34 mouse cellular contexts compared by ENCODE assay signal in the genomic region with DNA sequence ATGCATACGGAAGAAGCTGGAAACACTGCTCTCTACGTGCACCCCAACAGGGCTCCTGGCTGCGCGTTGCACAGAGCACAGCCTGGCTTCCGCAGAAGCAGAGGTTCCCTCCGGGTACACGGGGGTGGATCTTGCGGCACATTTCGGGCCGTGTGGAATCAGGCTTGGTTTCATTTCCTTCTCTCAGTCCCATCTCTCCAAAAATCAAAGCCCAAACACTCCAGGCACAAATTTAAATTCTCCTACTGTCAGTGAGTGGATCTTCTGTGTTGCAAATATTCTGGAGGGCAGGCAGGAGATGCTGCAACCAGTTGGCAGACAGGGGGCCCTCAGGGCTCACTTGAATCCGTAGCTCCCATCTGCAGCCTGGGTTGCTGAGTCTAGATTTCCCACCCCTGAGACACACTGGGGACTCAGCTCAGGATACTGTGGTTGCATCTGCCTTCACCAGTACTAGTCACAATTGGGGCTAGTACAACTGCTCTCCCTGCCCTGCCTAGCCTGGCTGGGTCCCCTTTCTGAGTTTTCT. TPM values are rescaled to one million over a fixed set of nuclear protein-coding genes. Genes with fewer than 3 reads are reported as not detected.
DNase-seq lines count a peak whose midpoint lies in the region; ATAC-seq and TF ChIP-seq lines count a peak whose summit lies in the region.
"Had no signal": no experiment of that assay in that cellular context is flagged by ENCODE, and none has a peak within 500 bp of the region (broad histone marks: within the 10 kb centered on the region; RNA-seq: fewer than 3 reads in every experiment).

No protein-coding gene starts in this region.

- no peaks in the 10 kb centered on the region for H3K27me3 ChIP-seq in hindbrain, embryonic 16.5 days (replicated peaks; ENCODE audit: control insufficient read depth, insufficient read depth, low read length)
- H3K27me3 ChIP-seq in hindbrain, embryonic 13.5 days = peaks cover 4% of the 10 kb centered on the region; the same call in 1 of the 2 replicates

- 75% methylated on average over 11 of the region's 11 CpGs for WGBS in hindbrain, embryonic 16.5 days
- 80% methylated on average over 11 of the region's 11 CpGs for WGBS in hindbrain, embryonic 13.5 days

- intact Hi-C loops in left cerebral cortex, postnatal 25 days (cut with DNase I) = no loop called here
- intact Hi-C loops in left cerebral cortex, postnatal 4 days (cut with DNase I) = no loop called here

- H3K4me2 ChIP-seq in hindbrain, embryonic 16.5 days (ENCODE audit: low read length) = no peak overlapping the region
- H3K4me2 ChIP-seq in hindbrain, embryonic 13.5 days = no peak overlapping the region
- H3K4me2 ChIP-seq: embryonic facial prominence, embryonic 15.5 days; intestine, embryonic 15.5 days had no signal

- H3K9ac ChIP-seq in hindbrain, embryonic 16.5 days (ENCODE audit: low read depth, low read length) = 0 out of 2 replicates have a peak overlapping the region, but pooled peaks have one; percentile 17
- H3K9ac ChIP-seq in hindbrain, embryonic 13.5 days = no peak overlapping the region
- H3K9ac ChIP-seq: embryonic facial prominence, embryonic 15.5 days; intestine, embryonic 15.5 days; liver, embryonic 14.5 days had no signal

- peak; percentile 60 for TF ChIP-seq CTCF in layer of hippocampus, adult 2 months (conservative IDR thresholded peaks at IDR 0.05)

- no peak for ATAC-seq in hindbrain, embryonic 16.5 days
- ATAC-seq in hindbrain, embryonic 13.5 days (ENCODE audit: low FRiP score) = no peak
- ATAC-seq: CD4-positive, CD25-positive, alpha-beta regulatory T cell, adult 4 months; forebrain, embryonic 14.5 days; hindbrain, postnatal 0 days; intestine, embryonic 15.5 days had no signal

- no peak overlapping the region for H3K27ac ChIP-seq in hindbrain, embryonic 16.5 days (ENCODE audit: low read depth, low read length)
- no peak overlapping the region for H3K27ac ChIP-seq in hindbrain, embryonic 13.5 days
- peak overlapping the region; percentile 79 for H3K27ac ChIP-seq in layer of hippocampus, adult 2 months
- H3K27ac ChIP-seq: embryonic facial prominence, embryonic 10.5 days; embryonic facial prominence, embryonic 15.5 days; hindbrain, embryonic 10.5 days; hindbrain, postnatal 0 days; intestine, embryonic 15.5 days; kidney, postnatal 0 days; liver, embryonic 14.5 days; macrophage had no signal

- H3K4me3 ChIP-seq in hindbrain, embryonic 16.5 days (ENCODE audit: low read length) = no peak overlapping the region
- no peak overlapping the region for H3K4me3 ChIP-seq in hindbrain, embryonic 13.5 days
- no peak overlapping the region for H3K4me3 ChIP-seq in layer of hippocampus, adult 2 months
- H3K4me3 ChIP-seq: embryonic facial prominence, embryonic 10.5 days; embryonic facial prominence, embryonic 15.5 days; hindbrain, embryonic 10.5 days; intestine, embryonic 15.5 days had no signal

- DNase-seq in left cerebral cortex, postnatal 25 days (ENCODE audit: low spot score in 2 of 2) = peak; percentile 22 to 57
- no peak for DNase-seq in left cerebral cortex, postnatal 4 days
- DNase-seq in brain, adult 2 months (ENCODE audit: low read depth, low spot score) = peak; percentile 73
- DNase-seq in layer of hippocampus, adult 2 months (ENCODE audit: low spot score in 2 of 2) = peak; percentile 31 to 44
- no peak for DNase-seq in kidney, postnatal 14 days
- DNase-seq: adrenal gland, postnatal 14 days; cerebellum, adult 11-12 months; cerebellum, adult 9-11 months; gastrocnemius, postnatal 10 days; heart, postnatal 14 days; kidney, adult 8-10 months; liver; lung, adult 2 months; lung, postnatal 10 days; retina, postnatal 1 day; spleen, adult 18-20 months; thymus, adult 2 months; thymus, postnatal 36 days had no signal

- peaks cover 3% of the 10 kb centered on the region; the same call in 1 of the 2 replicates for H3K4me1 ChIP-seq in hindbrain, embryonic 16.5 days (ENCODE audit: control insufficient read depth, insufficient read depth, low read depth, low read length)
- peaks cover 31% of the 10 kb centered on the region for H3K4me1 ChIP-seq in hindbrain, embryonic 13.5 days (replicated peaks)
- H3K4me1 ChIP-seq: embryonic facial prominence, embryonic 10.5 days; embryonic facial prominence, embryonic 15.5 days; intestine, embryonic 15.5 days had no signal

- no peaks in the 10 kb centered on the region for H3K9me3 ChIP-seq in hindbrain, embryonic 16.5 days (ENCODE audit: control insufficient read depth, low read length)
- H3K9me3 ChIP-seq in hindbrain, embryonic 13.5 days = no peaks in the 10 kb centered on the region
- H3K9me3 ChIP-seq: embryonic facial prominence, embryonic 10.5 days; embryonic facial prominence, embryonic 15.5 days; hindbrain, embryonic 10.5 days; intestine, embryonic 15.5 days had no signal

- H3K36me3 ChIP-seq in hindbrain, embryonic 16.5 days (ENCODE audit: control insufficient read depth, insufficient read depth, low read length) = peaks cover 4% of the 10 kb centered on the region; the same call in 1 of the 2 replicates
- peaks cover 86% of the 10 kb centered on the region for H3K36me3 ChIP-seq in hindbrain, embryonic 13.5 days
- H3K36me3 ChIP-seq: embryonic facial prominence, embryonic 10.5 days; embryonic facial prominence, embryonic 15.5 days; intestine, embryonic 15.5 days had no signal

RNA-seq across cellular contexts. Expression of a gene that starts 11.9 kb away (rescaled TPM):
- polyA plus RNA-seq in hindbrain, embryonic 16.5 days (2015; fragmentation: Nextera tagmentation; extraction: Ambion mirVana) = 40.4 and 43.8 TPM in 2 replicates
- 33.6 and 37.0 TPM in 2 replicates for polyA plus RNA-seq in hindbrain, embryonic 13.5 days (2015; fragmentation: Nextera tagmentation; extraction: Ambion mirVana)
- 10 to 100 TPM; 31.2 to 38.2 TPM for total RNA-seq in left cerebral cortex, postnatal 25 days (2021)
- total RNA-seq in left cerebral cortex, postnatal 4 days (2021) = 10 to 100 TPM; 26.8 to 33.5 TPM
- total RNA-seq in layer of hippocampus, adult 2 months (2021) = 10 to 100 TPM; 14.1 to 15.7 TPM
- total RNA-seq: common myeloid progenitor, adult 5-6 weeks; granulocyte monocyte progenitor cell, adult 5-6 weeks; megakaryocyte-erythroid progenitor cell, adult 5-6 weeks; monocyte, adult 5-6 weeks had no signal
- polyA plus RNA-seq: CD4-positive, CD25-positive, alpha-beta regulatory T cell, adult 4 months; lung, adult 2 months; macrophage had no signal

RNA-seq across cellular contexts. Expression of a gene that starts 45.1 kb away (rescaled TPM):
- 0.04 and 0.27 TPM in 2 replicates for polyA plus RNA-seq in hindbrain, embryonic 16.5 days (2015; fragmentation: Nextera tagmentation; extraction: Ambion mirVana)
- 0.61 and 0.78 TPM in 2 replicates for polyA plus RNA-seq in hindbrain, embryonic 13.5 days (2015; fragmentation: Nextera tagmentation; extraction: Ambion mirVana)
- 1 to 10 TPM; 1.2 to 2.0 TPM for total RNA-seq in left cerebral cortex, postnatal 25 days (2021)
- under 1 TPM; 0.50 to 0.87 TPM for total RNA-seq in left cerebral cortex, postnatal 4 days (2021)
- 1 to 10 TPM; 2.7 to 5.4 TPM for total RNA-seq in layer of hippocampus, adult 2 months (2021)
- total RNA-seq: common myeloid progenitor, adult 5-6 weeks had no signal

Comparison
In these comparisons a context has a peak if more than half of its experiments do, and no peak if none do; other contexts are left out.
1. DNase-seq: peak in left cerebral cortex, postnatal 25 days (2 of 2), brain, adult 2 months (single experiment) and layer of hippocampus, adult 2 months (2 of 2); none in left cerebral cortex, postnatal 4 days (single experiment) and kidney, postnatal 14 days (single experiment).